7 mouse cellular contexts compared by ENCODE assay signal in genomic region chr15:79742706-79743023, GRCm38 (mm10). TPM values are rescaled to one million over a fixed set of nuclear protein-coding genes. Genes with fewer than 3 reads are reported as not detected.
DNase-seq lines count a peak whose midpoint lies in the region; ATAC-seq and TF ChIP-seq lines count a peak whose summit lies in the region.

No protein-coding gene starts in this region.

- H3K4me3 ChIP-seq in lung, postnatal 0 days (ENCODE audit: low read depth, low read length), result peak overlapping the region; percentile 99
- peak overlapping the region; percentile 96 for H3K4me3 ChIP-seq in forebrain, embryonic 11.5 days (ENCODE audit: low read depth, low read length)
- peak overlapping the region; percentile 94 for H3K4me3 ChIP-seq in limb, embryonic 13.5 days
- peak overlapping the region; percentile 72 for H3K4me3 ChIP-seq in stomach, embryonic 14.5 days (ENCODE audit: low read depth, low read length)

- no peaks in the 10 kb centered on the region for H3K27me3 ChIP-seq in lung, postnatal 0 days (replicated peaks; ENCODE audit: insufficient read depth, low read length)
- peaks cover 2% of the 10 kb centered on the region; the same call in 1 of the 2 replicates for H3K27me3 ChIP-seq in forebrain, embryonic 11.5 days (ENCODE audit: control insufficient read depth, insufficient read depth, low read length)
- H3K27me3 ChIP-seq in limb, embryonic 13.5 days, result no peaks in the 10 kb centered on the region
- H3K27me3 ChIP-seq in stomach, embryonic 14.5 days (ENCODE audit: control insufficient read depth, insufficient read depth, low read length), result no peaks in the 10 kb centered on the region

- H3K9me3 ChIP-seq in lung, postnatal 0 days (ENCODE audit: low read length), result no peaks in the 10 kb centered on the region
- H3K9me3 ChIP-seq in forebrain, embryonic 11.5 days (ENCODE audit: control insufficient read depth, low read length), result no peaks in the 10 kb centered on the region
- no peaks in the 10 kb centered on the region for H3K9me3 ChIP-seq in limb, embryonic 13.5 days
- no peaks in the 10 kb centered on the region for H3K9me3 ChIP-seq in stomach, embryonic 14.5 days (ENCODE audit: control insufficient read depth, low read depth, low read length)

- no peak for TF ChIP-seq EP300 in lung, postnatal 0 days (IDR thresholded peaks at IDR 0.05)

- no peak for TF ChIP-seq CTCF in lung, postnatal 0 days (IDR thresholded peaks at IDR 0.05)

- H3K4me2 ChIP-seq in lung, postnatal 0 days (replicated peaks; ENCODE audit: low read depth, low read length), result peak overlapping the region; percentile 94
- peak overlapping the region; percentile 94 for H3K4me2 ChIP-seq in forebrain, embryonic 11.5 days (ENCODE audit: low read depth, low read length, severe bottlenecking)
- peak overlapping the region; percentile 86 for H3K4me2 ChIP-seq in limb, embryonic 13.5 days (replicated peaks)
- H3K4me2 ChIP-seq in stomach, embryonic 14.5 days (replicated peaks; ENCODE audit: low read depth, low read length), result peak overlapping the region; percentile 73

- DNase-seq in lung, postnatal 0 days (ENCODE audit: low spot score), result peak; percentile 39
- no peak for DNase-seq in lung, postnatal 10 days
- no peak for DNase-seq in forebrain, embryonic 11.5 days (ENCODE audit: low spot score)
- no peak for DNase-seq in thymus, postnatal 14 days
- DNase-seq in frontal cortex, postnatal 36 days (ENCODE audit: low spot score in 2 of 2), result no peak

- H3K9ac ChIP-seq in lung, postnatal 0 days (replicated peaks; ENCODE audit: low read depth), result peak overlapping the region; percentile 92
- H3K9ac ChIP-seq in forebrain, embryonic 11.5 days (ENCODE audit: low read length), result peak overlapping the region; percentile 89
- H3K9ac ChIP-seq in limb, embryonic 13.5 days, result peak overlapping the region; percentile 91
- H3K9ac ChIP-seq in stomach, embryonic 14.5 days (replicated peaks; ENCODE audit: low read depth, low read length), result peak overlapping the region; percentile 57

- no peak for ATAC-seq in lung, postnatal 0 days
- peak; percentile 57 for ATAC-seq in forebrain, embryonic 11.5 days (replicated peaks; ENCODE audit: low FRiP score)
- ATAC-seq in limb, embryonic 13.5 days (ENCODE audit: low FRiP score, low read depth), result no peak
- ATAC-seq in stomach, embryonic 14.5 days (ENCODE audit: insufficient number of reproducible peaks, insufficient read depth, low FRiP score, low read depth), result no peak

- no peak overlapping the region for H3K27ac ChIP-seq in lung, postnatal 0 days (ENCODE audit: low read length)
- no peak overlapping the region for H3K27ac ChIP-seq in forebrain, embryonic 11.5 days (ENCODE audit: low read depth, low read length)
- no peak overlapping the region for H3K27ac ChIP-seq in limb, embryonic 13.5 days
- H3K27ac ChIP-seq in stomach, embryonic 14.5 days (ENCODE audit: low read length), result no peak overlapping the region

- peaks cover 14% of the 10 kb centered on the region; the same call in 1 of the 2 replicates for H3K4me1 ChIP-seq in lung, postnatal 0 days (ENCODE audit: insufficient read depth, low read depth, low read length)
- H3K4me1 ChIP-seq in forebrain, embryonic 11.5 days (replicated peaks; ENCODE audit: control insufficient read depth, insufficient read depth, low read length), result no peaks in the 10 kb centered on the region; the same call in 1 of the 2 replicates
- H3K4me1 ChIP-seq in limb, embryonic 13.5 days, result peaks cover 51% of the 10 kb centered on the region
- peaks cover 17% of the 10 kb centered on the region for H3K4me1 ChIP-seq in stomach, embryonic 14.5 days (ENCODE audit: control insufficient read depth, insufficient read depth, low read length)

- 0% methylated on average over 23 of the region's 23 CpGs for WGBS in lung, postnatal 0 days
- under 1% methylated on average over 23 of the region's 23 CpGs for WGBS in forebrain, embryonic 11.5 days
- WGBS in limb, embryonic 13.5 days, result under 1% methylated on average over 23 of the region's 23 CpGs
- WGBS in stomach, embryonic 14.5 days, result 0% methylated on average over 23 of the region's 23 CpGs

- peaks cover 9% of the 10 kb centered on the region; the same call in 1 of the 2 replicates for H3K36me3 ChIP-seq in lung, postnatal 0 days (ENCODE audit: insufficient read depth, low read length)
- no peaks in the 10 kb centered on the region; the same call in 1 of the 2 replicates for H3K36me3 ChIP-seq in forebrain, embryonic 11.5 days (ENCODE audit: control insufficient read depth, insufficient read depth, low read length)
- peaks cover 22% of the 10 kb centered on the region for H3K36me3 ChIP-seq in limb, embryonic 13.5 days
- H3K36me3 ChIP-seq in stomach, embryonic 14.5 days (ENCODE audit: control insufficient read depth, insufficient read depth, low read length), result peaks cover 11% of the 10 kb centered on the region

RNA-seq across cellular contexts. Expression of gene Sun2, which starts 0.3 kb away (rescaled TPM):
- polyA plus RNA-seq in lung, postnatal 0 days (2015; fragmentation: Nextera tagmentation; extraction: Ambion mirVana), result 4.5 and 5.1 TPM in 2 replicates
- polyA plus RNA-seq in forebrain, embryonic 11.5 days (2014; fragmentation: Nextera tagmentation; extraction: Ambion mirVana), result 4.3 and 5.9 TPM in 2 replicates
- 5.5 and 7.8 TPM in 2 replicates for polyA plus RNA-seq in limb, embryonic 13.5 days (2015; fragmentation: Nextera tagmentation; extraction: Ambion mirVana)
- 5.7 and 6.8 TPM in 2 replicates for polyA plus RNA-seq in stomach, embryonic 14.5 days (2014; fragmentation: Nextera tagmentation; extraction: Ambion mirVana)

RNA-seq across cellular contexts. Expression of gene Dnal4, which starts 35.0 kb away (rescaled TPM):
- polyA plus RNA-seq in lung, postnatal 0 days (2015; fragmentation: Nextera tagmentation; extraction: Ambion mirVana), result 49.5 and 52.4 TPM in 2 replicates
- 63.9 and 76.7 TPM in 2 replicates for polyA plus RNA-seq in forebrain, embryonic 11.5 days (2014; fragmentation: Nextera tagmentation; extraction: Ambion mirVana)
- 69.5 and 74.1 TPM in 2 replicates for polyA plus RNA-seq in limb, embryonic 13.5 days (2015; fragmentation: Nextera tagmentation; extraction: Ambion mirVana)
- 58.1 and 60.7 TPM in 2 replicates for polyA plus RNA-seq in stomach, embryonic 14.5 days (2014; fragmentation: Nextera tagmentation; extraction: Ambion mirVana)

RNA-seq across cellular contexts. Expression of gene Gtpbp1, which starts 52.0 kb away (rescaled TPM):
- 16.9 and 17.9 TPM in 2 replicates for polyA plus RNA-seq in lung, postnatal 0 days (2015; fragmentation: Nextera tagmentation; extraction: Ambion mirVana)
- polyA plus RNA-seq in forebrain, embryonic 11.5 days (2014; fragmentation: Nextera tagmentation; extraction: Ambion mirVana), result 53.4 and 54.3 TPM in 2 replicates
- 37.1 and 40.8 TPM in 2 replicates for polyA plus RNA-seq in limb, embryonic 13.5 days (2015; fragmentation: Nextera tagmentation; extraction: Ambion mirVana)
- polyA plus RNA-seq in stomach, embryonic 14.5 days (2014; fragmentation: Nextera tagmentation; extraction: Ambion mirVana), result 24.7 and 27.2 TPM in 2 replicates

RNA-seq across cellular contexts. Expression of gene Josd1, which starts 54.9 kb away (rescaled TPM):
- 12.7 and 13.9 TPM in 2 replicates for polyA plus RNA-seq in lung, postnatal 0 days (2015; fragmentation: Nextera tagmentation; extraction: Ambion mirVana)
- polyA plus RNA-seq in forebrain, embryonic 11.5 days (2014; fragmentation: Nextera tagmentation; extraction: Ambion mirVana), result 13.4 and 13.8 TPM in 2 replicates
- 24.8 and 26.7 TPM in 2 replicates for polyA plus RNA-seq in limb, embryonic 13.5 days (2015; fragmentation: Nextera tagmentation; extraction: Ambion mirVana)
- polyA plus RNA-seq in stomach, embryonic 14.5 days (2014; fragmentation: Nextera tagmentation; extraction: Ambion mirVana), result 15.3 and 16.0 TPM in 2 replicates
